Mouse (Mus musculus) stomach, embryonic 16.5 days (tissue): ENCODE data around the gene Igtp. TPM values are rescaled to one million over a fixed set of nuclear protein-coding genes. Genes with fewer than 3 reads are reported as not detected.

ENCODE experiments used
- ATAC-seq: fragments of 200-750 bp; cut with Nextera tagmentation; 2 replicates; pipeline ENCODE4 v1.8.0; 2017; ENCODE audit warnings: moderate number of reproducible peaks, moderate TSS enrichment; ENCODE audit not compliant: insufficient read depth, low FRiP score
- H3K27ac ChIP-seq: fragments of 300-500 bp; sonication (generic); 2 replicates; pipeline ENCODE4 v1.5.1; 2014; ENCODE audit warnings: low read length
- H3K27me3 ChIP-seq: fragments of 300-500 bp; sonication (generic); 2 replicates; pipeline ENCODE4 v1.6.1; 2014; ENCODE audit warnings: low read length, control low read depth, mixed read lengths; ENCODE audit not compliant: control insufficient read depth, insufficient read depth
- H3K36me3 ChIP-seq: fragments of 300-500 bp; sonication (generic); 2 replicates; pipeline ENCODE4 v1.6.1; 2014; ENCODE audit warnings: low read length; ENCODE audit not compliant: control insufficient read depth, insufficient read depth
- H3K4me1 ChIP-seq: fragments of 300-500 bp; sonication (generic); 2 replicates; pipeline ENCODE4 v1.6.1; 2014; ENCODE audit warnings: low read length, control low read depth, mixed read lengths; ENCODE audit not compliant: control insufficient read depth, insufficient read depth
- H3K4me2 ChIP-seq: fragments of 300-500 bp; sonication (generic); 2 replicates; pipeline ENCODE4 v1.6.1; 2014; ENCODE audit warnings: low read depth, low read length, mixed read lengths
- H3K4me3 ChIP-seq: fragments of 300-500 bp; sonication (generic); replicated peaks from 2 replicates; pipeline ENCODE4 v1.5.1; 2014; ENCODE audit warnings: mild to moderate bottlenecking, low read length
- H3K9ac ChIP-seq: fragments of 300-500 bp; sonication (generic); 2 replicates; pipeline ENCODE4 v1.6.1; 2014; ENCODE audit warnings: low read length
- H3K9me3 ChIP-seq: fragments of 300-500 bp; sonication (generic); replicated peaks from 2 replicates; pipeline ENCODE4 v1.6.1; 2016; ENCODE audit warnings: low read length, control low read depth; ENCODE audit not compliant: control insufficient read depth
- WGBS: fragments of 180-500 bp; shearing (Covaris S2); extraction: QIAGEN DNeasy Blood & Tissue Kit; methylation state at CpG from one replicate; pipeline ENCODE4 v1.1.7; 2014; 5-methylcytosine and 5-hydroxymethylcytosine counted together
- polyA plus RNA-seq: library from polyadenylated mRNA; unstranded; fragments of >200 nt; fragmentation: Nextera tagmentation; extraction: Ambion mirVana; gene quantifications from 2 replicates; pipeline ENCODE4 v1.2.1, GENCODE M21; 2015

Gene Igtp
- polyA plus RNA-seq, 1 experiment from 2014 or later, result 6.3 TPM

- WGBS, result 3% methylated on average over 37 of the region's 37 CpGs
- Histone ChIP-seq H3K4me2 (peak overlapping the region; percentile 84), H3K36me3 (no peaks in the 10 kb centered on the region), H3K9me3 (no peaks in the 10 kb centered on the region), H3K4me1 (peaks cover 4% of the 10 kb centered on the region; the same call in 1 of the 2 replicates), H3K27ac (no peak overlapping the region), H3K4me3 (peak overlapping the region; percentile 48), H3K9ac (peak overlapping the region; percentile 58), H3K27me3 (no peaks in the 10 kb centered on the region)
- ATAC-seq, result peak; percentile 94
These were observed 39.8 kb downstream of the Igtp start for GRCm38 (mm10) chr11:58238840-58239791.

GRCm38 (mm10) chr11:58247294-58247693 lies 47.9 kb downstream of the Igtp start:
- 40% methylated on average over 4 of the region's 4 CpGs for WGBS
- no peak for ATAC-seq

GRCm38 (mm10) chr11:58249203-58249981 lies 50.0 kb downstream of the Igtp start:
- no peaks in the 10 kb centered on the region for H3K4me1 ChIP-seq
- ATAC-seq, result no peak

More at GRCm38 (mm10) chr11:58247294-58247693, 47.9 kb downstream of the Igtp start:
- no peak overlapping the region for H3K4me3 ChIP-seq
- no peaks in the 10 kb centered on the region for H3K36me3 ChIP-seq
- H3K27ac ChIP-seq, result no peak overlapping the region
- H3K9ac ChIP-seq, result no peak overlapping the region
- no peak overlapping the region for H3K4me2 ChIP-seq
- no peaks in the 10 kb centered on the region for H3K4me1 ChIP-seq
- no peaks in the 10 kb centered on the region for H3K27me3 ChIP-seq
- no peaks in the 10 kb centered on the region for H3K9me3 ChIP-seq

GRCm38 (mm10) chr11:58250550-58250949 lies 51.2 kb downstream of the Igtp start:
- no peaks in the 10 kb centered on the region for H3K36me3 ChIP-seq
- H3K4me2 ChIP-seq, result no peak overlapping the region
- H3K4me1 ChIP-seq, result no peaks in the 10 kb centered on the region
- no peak overlapping the region for H3K4me3 ChIP-seq
- 47% methylated on average over 5 of the region's 5 CpGs for WGBS
- H3K27me3 ChIP-seq, result no peaks in the 10 kb centered on the region
- H3K27ac ChIP-seq, result no peak overlapping the region
- no peak for ATAC-seq
- no peak overlapping the region for H3K9ac ChIP-seq
- H3K9me3 ChIP-seq, result no peaks in the 10 kb centered on the region

More at GRCm38 (mm10) chr11:58249203-58249981, 50.0 kb downstream of the Igtp start:
- Histone ChIP-seq H3K9me3 (no peaks in the 10 kb centered on the region), H3K27me3 (no peaks in the 10 kb centered on the region), H3K4me3 (no peak overlapping the region), H3K4me2 (no peak overlapping the region), H3K27ac (no peak overlapping the region), H3K36me3 (no peaks in the 10 kb centered on the region), H3K9ac (no peak overlapping the region)
- 61% methylated on average over 7 of the region's 7 CpGs for WGBS

- Histone ChIP-seq H3K27me3 (no peaks in the 10 kb centered on the region), H3K9ac (no peak overlapping the region), H3K27ac (no peak overlapping the region), H3K36me3 (no peaks in the 10 kb centered on the region), H3K4me1 (no peaks in the 10 kb centered on the region), H3K9me3 (no peaks in the 10 kb centered on the region), H3K4me3 (no peak overlapping the region), H3K4me2 (no peak overlapping the region)
- no peak for ATAC-seq
- WGBS, result 96% methylated on average over 3 of the region's 3 CpGs
These were observed 55.1 kb downstream of the Igtp start for GRCm38 (mm10) chr11:58254411-58254810.

Other genes with a start within 250 kb of the Igtp start
- gene Larp1, start 190.5 kb upstream of the Igtp start, polyA plus RNA-seq, result 21.8 and 22.9 TPM in 2 replicates
- not detected in 2 replicates for gene Gm12248, start 106.4 kb upstream of the Igtp start, polyA plus RNA-seq
- gene Cnot8, start 95.4 kb upstream of the Igtp start, polyA plus RNA-seq, result 71.7 and 74.6 TPM in 2 replicates
- gene Gemin5, start 31.0 kb upstream of the Igtp start, polyA plus RNA-seq, result 12.7 and 14.9 TPM in 2 replicates
- 111 and 118 TPM in 2 replicates for gene Mrpl22, start 27.9 kb upstream of the Igtp start, polyA plus RNA-seq
- 3.7 and 4.0 TPM in 2 replicates for gene Irgm2, start 62 bp downstream of the Igtp start, polyA plus RNA-seq
- 0.17 and 0.26 TPM in 2 replicates for gene 4930438A08Rik, start 75.2 kb downstream of the Igtp start, polyA plus RNA-seq
- gene Zfp692, start 107.5 kb downstream of the Igtp start, polyA plus RNA-seq, result 28.8 and 29.9 TPM in 2 replicates
- 44.8 and 52.1 TPM in 2 replicates for gene Zfp672, start 130.8 kb downstream of the Igtp start, polyA plus RNA-seq
- gene Sh3bp5l, start 131.2 kb downstream of the Igtp start, polyA plus RNA-seq, result 29.8 and 37.1 TPM in 2 replicates
- gene Lypd8, start 179.5 kb downstream of the Igtp start, polyA plus RNA-seq, result 213 and 226 TPM in 2 replicates
- gene 1810065E05Rik, start 221.6 kb downstream of the Igtp start, polyA plus RNA-seq, result not detected in 2 replicates
- not detected in 2 replicates for gene Gm12253, start 233.0 kb downstream of the Igtp start, polyA plus RNA-seq